Mouse (Mus musculus) testis, adult 2 months (tissue): ENCODE results near the gene Naa80.

Experiments
- CTCF ChIP-seq: fragments of 200-500 bp; IDR thresholded peaks from 2 replicates; pipeline ENCODE4 v1.5.1; 2012; ENCODE audit warnings: low read depth, mild to moderate bottlenecking, inconsistent platforms, low read length, moderate library complexity; ENCODE audit not compliant: control insufficient read depth, insufficient read depth, insufficient replicate concordance
- POLR2A ChIP-seq: fragments of 200-500 bp; IDR thresholded peaks from 2 replicates; pipeline ENCODE4 v1.6.1; 2012; ENCODE audit warnings: low read depth, mild to moderate bottlenecking, inconsistent platforms, low read length, moderate library complexity; ENCODE audit not compliant: control insufficient read depth

GRCm38 (mm10) chr9:107549297-107550074, 29.2 kb upstream of the Naa80 start:
- TF ChIP-seq CTCF (no peak), POLR2A (peak; percentile 35; the same call in 1 of the 2 replicates)
